Mouse (Mus musculus): Measurements from ENCODE around the gene Zranb1.
A peak's percentile ranks its signal among the peaks of the same experiment; 100 is the strongest.

DNA sequence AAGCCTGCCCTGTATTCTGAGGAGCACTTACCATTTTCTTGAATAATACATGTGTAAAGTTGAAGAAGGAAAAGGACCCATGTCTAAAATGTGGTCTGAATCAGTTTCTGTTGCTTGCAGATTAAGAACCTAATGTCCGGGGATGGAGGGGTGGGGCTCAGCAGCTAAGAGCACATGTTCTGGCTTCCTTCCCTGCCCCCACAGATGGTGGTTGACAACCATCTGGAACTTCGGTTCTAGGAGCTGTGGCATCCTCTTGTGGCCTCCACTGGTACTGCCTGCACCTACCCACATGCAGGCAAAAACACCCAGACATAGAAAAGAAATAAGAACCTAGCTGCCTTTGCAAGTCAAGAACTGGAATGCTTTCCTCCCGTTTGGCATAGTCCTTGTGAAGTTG lies 72.5 kb downstream of the Zranb1 start:
- TF ChIP-seq CTCF (IDR thresholded peaks at IDR 0.05; ENCODE audit: low read depth, low read length) (peak; percentile 66), POLR2A (IDR thresholded peaks at IDR 0.05; ENCODE audit: insufficient read depth, low read length) (no peak), EP300 (IDR thresholded peaks at IDR 0.05; ENCODE audit: insufficient read depth, low read depth, low read length) (0 out of 2 replicates have a peak, but pooled peaks have one; percentile 17)
